10 mouse cellular contexts compared by ENCODE assay signal in the genomic region with DNA sequence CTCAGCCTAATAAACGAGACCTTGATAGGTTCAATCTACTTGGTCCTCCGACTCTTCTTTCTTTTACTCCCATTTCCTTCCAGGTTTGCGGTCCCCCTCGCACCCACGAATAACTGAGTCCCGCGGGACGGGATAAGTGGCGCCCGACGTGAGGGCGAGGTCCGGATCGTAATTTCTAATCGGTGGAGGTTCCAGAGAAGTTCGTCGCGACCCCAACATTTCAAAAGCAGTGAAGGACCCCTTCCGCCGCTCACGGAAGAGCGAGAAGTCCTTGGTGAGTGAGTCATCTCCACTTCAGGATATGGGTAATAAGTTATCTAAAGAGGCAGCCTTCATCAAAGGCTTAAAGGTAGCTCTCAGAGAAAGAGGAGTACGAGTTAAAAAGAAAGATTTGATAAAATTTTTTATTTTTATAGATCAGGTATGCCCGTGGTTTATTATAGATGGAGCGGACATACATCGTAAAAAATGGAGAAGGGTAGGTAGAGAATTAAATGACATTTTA. TPM values are rescaled to one million over a fixed set of nuclear protein-coding genes. Genes with fewer than 3 reads are reported as not detected.
DNase-seq lines count a peak whose midpoint lies in the region; ATAC-seq and TF ChIP-seq lines count a peak whose summit lies in the region.
"Not testable (repeated sequence)": the region's sequence is repeated elsewhere in the genome, so short reads cannot be mapped to it uniquely, and the experiment has no call there.
"Had no signal": no experiment of that assay in that cellular context is flagged by ENCODE, and none has a peak within 500 bp of the region (broad histone marks: within the 10 kb centered on the region; RNA-seq: fewer than 3 reads in every experiment).

TSS of gene Gm14226 (plus strand) at position 16 of the 505 bp plus-strand sequence.

- not testable (repeated sequence) for TF ChIP-seq RAD21 in CH12.LX (IDR thresholded peaks at IDR 0.05; ENCODE audit: low read depth, low read length)

- peak within 1 kb of the TSS; percentile 94 for H3K27ac ChIP-seq in CH12.LX (ENCODE audit: insufficient read depth, low read depth)
- not testable (repeated sequence) for H3K27ac ChIP-seq in brown adipose tissue, adult 24 weeks (replicated peaks; ENCODE audit: low read depth, low read length); kidney, adult 2 months (ENCODE audit: insufficient read depth, low read depth, low read length)
- peak within 1 kb of the TSS; percentile 88 for H3K27ac ChIP-seq in forebrain, embryonic 11.5 days (ENCODE audit: low read depth, low read length)
- peak within 1 kb of the TSS; percentile 76 for H3K27ac ChIP-seq in heart, embryonic 16.5 days (ENCODE audit: low read length)
- peak within 1 kb of the TSS; percentile 39 for H3K27ac ChIP-seq in liver, embryonic 12.5 days
- H3K27ac ChIP-seq in midbrain, embryonic 12.5 days (replicated peaks): peak within 1 kb of the TSS; percentile 81
- peak within 1 kb of the TSS; percentile 25; the same call in 1 of the 2 replicates for H3K27ac ChIP-seq in small intestine, adult 2 months (ENCODE audit: insufficient read depth, low read depth, low read length)

- WGBS in forebrain, embryonic 11.5 days: 2% methylated on average over 23 of the region's 26 CpGs
- under 1% methylated on average over 23 of the region's 26 CpGs for WGBS in heart, embryonic 16.5 days
- WGBS in kidney, adult 2 months: 4% methylated on average over 24 of the region's 26 CpGs
- 1% methylated on average over 24 of the region's 26 CpGs for WGBS in liver, embryonic 12.5 days (ENCODE audit: insufficient replicate concordance)
- WGBS in midbrain, embryonic 12.5 days: 2% methylated on average over 24 of the region's 26 CpGs
- 3% methylated on average over 24 of the region's 26 CpGs for WGBS in small intestine, adult 2 months

- H3K4me2 ChIP-seq in CH12.LX (ENCODE audit: insufficient read depth, low read depth, poor library complexity, severe bottlenecking): peak within 1 kb of the TSS; percentile 66
- H3K4me2 ChIP-seq in forebrain, embryonic 11.5 days (ENCODE audit: low read depth, low read length, severe bottlenecking): peak within 1 kb of the TSS; percentile 88
- peak within 1 kb of the TSS; percentile 93 for H3K4me2 ChIP-seq in heart, embryonic 16.5 days (ENCODE audit: low read depth, low read length)
- peak within 1 kb of the TSS; percentile 90 for H3K4me2 ChIP-seq in liver, embryonic 12.5 days
- H3K4me2 ChIP-seq in midbrain, embryonic 12.5 days (replicated peaks): peak within 1 kb of the TSS; percentile 77

- TF ChIP-seq CTCF in CH12.LX (conservative IDR thresholded peaks at IDR 0.05 in 1 of 2, IDR thresholded peaks at IDR 0.05 in 1 of 2; ENCODE audit: low read depth in 2 of 2, low read length in 2 of 2); kidney, adult 2 months (conservative IDR thresholded peaks at IDR 0.05; ENCODE audit: insufficient read depth, insufficient read length, low read depth, low read length); small intestine, adult 2 months (IDR thresholded peaks at IDR 0.05; ENCODE audit: extremely low read depth, insufficient read length, insufficient replicate concordance, low read depth, low read length): not testable (repeated sequence)

- H3K36me3 ChIP-seq in CH12.LX (replicated peaks in 1 of 2; ENCODE audit: control insufficient read depth in 1 of 2, insufficient read depth in 1 of 2, low read length in 1 of 2); forebrain, embryonic 11.5 days (ENCODE audit: control insufficient read depth, insufficient read depth, low read length); heart, embryonic 16.5 days (ENCODE audit: control insufficient read depth, insufficient read depth); kidney, adult 2 months (ENCODE audit: control insufficient read depth, insufficient read depth, low read length); liver, embryonic 12.5 days; midbrain, embryonic 12.5 days; small intestine, adult 2 months (ENCODE audit: control insufficient read depth, insufficient read depth, low read length): not testable (repeated sequence)

- not testable (repeated sequence) for H3K27me3 ChIP-seq in CH12.LX (replicated peaks); forebrain, embryonic 11.5 days (ENCODE audit: control insufficient read depth, insufficient read depth, low read length); heart, embryonic 16.5 days (ENCODE audit: control insufficient read depth, insufficient read depth, low read length); kidney, adult 2 months (replicated peaks; ENCODE audit: control insufficient read depth, insufficient read depth, low read length); small intestine, adult 2 months (ENCODE audit: control insufficient read depth, insufficient read depth, low read length)
- H3K27me3 ChIP-seq in liver, embryonic 12.5 days (replicated peaks): peaks cover 42% of the 10 kb centered on the region
- peaks cover 13% of the 10 kb centered on the region; the same call in 1 of the 2 replicates for H3K27me3 ChIP-seq in midbrain, embryonic 12.5 days

- not testable (repeated sequence) for H3K79me2 ChIP-seq in CH12.LX (replicated peaks; ENCODE audit: control insufficient read depth, extremely low read depth, insufficient read depth, poor library complexity, severe bottlenecking)

- TF ChIP-seq EP300 in CH12.LX (IDR thresholded peaks at IDR 0.05; ENCODE audit: low read length): not testable (repeated sequence)

- peaks cover 7 to 11% of the 10 kb centered on the region in 2 experiments; a peak in 3 of 4 replicates for H3K4me1 ChIP-seq in CH12.LX (ENCODE audit: control insufficient read depth in 1 of 2, insufficient read depth in 2 of 2)
- H3K4me1 ChIP-seq in brown adipose tissue, adult 24 weeks (ENCODE audit: control insufficient read depth, insufficient read depth, insufficient read length, low read length); forebrain, embryonic 11.5 days (replicated peaks; ENCODE audit: control insufficient read depth, insufficient read depth, low read length); heart, embryonic 16.5 days (ENCODE audit: control insufficient read depth, insufficient read depth, low read length); kidney, adult 2 months (ENCODE audit: control insufficient read depth, insufficient read depth, low read length); small intestine, adult 2 months (ENCODE audit: control insufficient read depth, insufficient read depth, insufficient read length, low read length): not testable (repeated sequence)
- peaks cover 15% of the 10 kb centered on the region for H3K4me1 ChIP-seq in liver, embryonic 12.5 days
- peaks cover 11% of the 10 kb centered on the region for H3K4me1 ChIP-seq in midbrain, embryonic 12.5 days

- not testable (repeated sequence) for DNase-seq in CH12.LX (ENCODE audit: extremely low read depth); forebrain, embryonic 11.5 days (ENCODE audit: low spot score); kidney, adult 2 months

- in situ Hi-C loops in CH12.LX (cut with MboI; ENCODE audit: low pct_ligation_motif_present, low pct_unique_long_range_greater_than_20kb, low sequenced_read_pairs): not testable (repeated sequence)

- dilution Hi-C loops in CH12.LX (cut with MboI; ENCODE audit: extremely low pct_ligation_motif_present, extremely low pct_unique_long_range_greater_than_20kb, low sequenced_read_pairs): not testable (repeated sequence)

- H3K4me3 ChIP-seq in CH12.LX (replicated peaks in 1 of 3; ENCODE audit: low read depth in 2 of 3, low read length in 2 of 3, poor library complexity in 1 of 3): peak within 1 kb of the TSS; percentile 44 to 60 (median 51)
- H3K4me3 ChIP-seq in brown adipose tissue, adult 24 weeks (ENCODE audit: insufficient read depth, low read depth, low read length): peak within 1 kb of the TSS; percentile 51
- peak within 1 kb of the TSS; percentile 39 for H3K4me3 ChIP-seq in forebrain, embryonic 11.5 days (ENCODE audit: low read depth, low read length)
- H3K4me3 ChIP-seq in heart, embryonic 16.5 days (ENCODE audit: low read length): peak within 1 kb of the TSS; percentile 58
- peak within 1 kb of the TSS; percentile 60 for H3K4me3 ChIP-seq in kidney, adult 2 months (ENCODE audit: insufficient read depth, low read depth, low read length)
- H3K4me3 ChIP-seq in liver, embryonic 12.5 days: peak within 1 kb of the TSS; percentile 58
- H3K4me3 ChIP-seq in midbrain, embryonic 12.5 days: peak within 1 kb of the TSS; percentile 41
- H3K4me3 ChIP-seq in small intestine, adult 2 months (ENCODE audit: low read depth, low read length): peak within 1 kb of the TSS; percentile 60

- H3K9ac ChIP-seq in CH12.LX (ENCODE audit: insufficient read depth, low read depth): peak within 1 kb of the TSS; percentile 79
- H3K9ac ChIP-seq in forebrain, embryonic 11.5 days (ENCODE audit: low read length): peak within 1 kb of the TSS; percentile 77
- peak within 1 kb of the TSS; percentile 70 for H3K9ac ChIP-seq in heart, embryonic 16.5 days (ENCODE audit: low read length)
- H3K9ac ChIP-seq in liver, embryonic 12.5 days: peak within 1 kb of the TSS; percentile 34
- peak within 1 kb of the TSS; percentile 63 for H3K9ac ChIP-seq in midbrain, embryonic 12.5 days (replicated peaks)

- ATAC-seq in forebrain, embryonic 11.5 days (replicated peaks; ENCODE audit: low FRiP score): 0 out of 2 replicates have a peak, but pooled peaks have one; percentile 9
- ATAC-seq in heart, embryonic 16.5 days (replicated peaks; ENCODE audit: extremely low read depth, insufficient read depth, low FRiP score); liver, embryonic 12.5 days; midbrain, embryonic 12.5 days (ENCODE audit: low FRiP score, low read depth): not testable (repeated sequence)

- TF ChIP-seq POLR2A in CH12.LX (IDR thresholded peaks at IDR 0.05; ENCODE audit: low read depth, low read length); kidney, adult 2 months (IDR thresholded peaks at IDR 0.05; ENCODE audit: low read depth, low read length); small intestine, adult 2 months (IDR thresholded peaks at IDR 0.05; ENCODE audit: low read depth, low read length): not testable (repeated sequence)

- H3K9me3 ChIP-seq in CH12.LX (replicated peaks; ENCODE audit: low read length); forebrain, embryonic 11.5 days (ENCODE audit: control insufficient read depth, low read length); heart, embryonic 16.5 days (replicated peaks; ENCODE audit: control insufficient read depth, low read length); liver, embryonic 12.5 days (replicated peaks); midbrain, embryonic 12.5 days: not testable (repeated sequence)

RNA-seq across cellular contexts. Expression of gene Gm14226, which starts in this region (rescaled TPM):
- 0.13 TPM in 1 of 2 replicates, not detected in the other for total RNA-seq in CH12.LX (2012; rRNA removed)
- not detected in 2 replicates for total RNA-seq in CH12.LX (2014; rRNA removed)
- polyA plus RNA-seq in CH12.LX (2012; ENCODE audit: insufficient read length, low read depth): 0.10 TPM in 1 of 2 replicates, not detected in the other
- polyA plus RNA-seq in brown adipose tissue, adult 24 weeks (2012; ENCODE audit: insufficient read depth, insufficient read length, missing spikeins): not detected in 2 replicates
- 0.27 and 0.40 TPM in 2 replicates for polyA plus RNA-seq in forebrain, embryonic 11.5 days (2014; fragmentation: Nextera tagmentation; extraction: Ambion mirVana)
- polyA plus RNA-seq in heart, embryonic 16.5 days (2015; fragmentation: Nextera tagmentation; extraction: Ambion mirVana): 0.24 and 0.36 TPM in 2 replicates
- polyA plus RNA-seq in kidney, adult 2 months (2012; rRNA removed): 0.76 and 0.89 TPM in 2 replicates
- polyA plus RNA-seq in liver, embryonic 12.5 days (2016; fragmentation: Nextera tagmentation; extraction: Ambion mirVana): 0.53 and 0.62 TPM in 2 replicates
- polyA plus RNA-seq in midbrain, embryonic 12.5 days (2016; fragmentation: Nextera tagmentation; extraction: Ambion mirVana): 0.12 and 0.24 TPM in 2 replicates
- not detected in 2 replicates for polyA plus RNA-seq in small intestine, adult 2 months (2012; rRNA removed)
- total RNA-seq: gastrocnemius, postnatal 14 days; hematopoietic stem cell, adult 5-6 weeks had no signal

Comparison
In these comparisons a context has a peak if more than half of its experiments do, and no peak if none do; other contexts are left out.
1. Peak in ATAC-seq, H3K4me3 ChIP-seq, H3K27ac ChIP-seq, H3K9ac ChIP-seq and H3K4me2 ChIP-seq in forebrain, embryonic 11.5 days; RNA of the gene not detected or under 1 TPM.